Mouse (Mus musculus) mesoderm, embryonic 11.5 days (tissue): ENCODE measurements at regions not wholly inside any gene's neighbourhood (a gene's known extent, or its start where the extent isn't known, plus 50 kb on each side); places are given as distances from the start of the nearest gene placed in this dataset.

Experiments
- DNase-seq: peaks from one replicate; pipeline ENCODE4 v3.0.0-alpha.2; 2012; ENCODE audit warnings: low read depth, low spot score

- DNase-seq = peak; percentile 1
Observed at GRCm38 (mm10) chr3:4444611-4445394, 1305.8 kb upstream of the Gm8797 start.

GRCm38 (mm10) chr3:4468031-4468430 lies 1282.6 kb upstream of the Gm8797 start:
- DNase-seq = no peak
